Mouse (Mus musculus): ENCODE results near the gene Dph7.

The Dph7 gene

GRCm38 (mm10) chr2:24974452-24974851 lies 12.3 kb downstream of the Dph7 start:
- peak in 1 of 2 experiments; percentile 12 for DNase-seq

GRCm38 (mm10) chr2:24974906-24975703 lies 12.9 kb downstream of the Dph7 start, which contains the start of gene Mrpl41:
TSS of gene Mrpl41 (minus strand) at chr2:24975098.
- DNase-seq: peak; percentile 98

- DNase-seq: peak; percentile 90 to 91
These were observed 13.6 kb downstream of the Dph7 start, which contains the start of gene Pnpla7 for GRCm38 (mm10) chr2:24975704-24976297. TSS of gene Pnpla7 (plus strand) at chr2:24976033.

DNA sequence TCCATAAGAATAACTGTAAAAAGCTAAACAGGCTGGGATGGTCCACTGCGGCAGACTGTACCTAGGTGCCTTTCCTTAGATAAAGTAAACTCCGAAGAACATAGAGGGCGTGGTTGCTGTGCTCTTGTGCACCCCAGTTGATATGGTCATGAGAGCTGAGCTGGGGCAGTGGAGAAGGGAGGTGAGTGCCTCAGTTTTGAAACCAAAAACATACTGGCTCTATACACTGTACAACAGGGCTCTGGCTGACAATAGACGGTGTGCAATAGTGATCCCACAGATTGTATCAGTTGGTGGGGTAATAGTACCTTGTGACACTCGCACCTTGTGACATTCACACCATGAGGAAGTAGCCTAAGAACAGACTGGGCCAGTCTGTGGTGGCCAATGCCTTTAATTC lies 14.8 kb downstream of the Dph7 start:
- DNase-seq: peak; percentile 12 to 23

DNA sequence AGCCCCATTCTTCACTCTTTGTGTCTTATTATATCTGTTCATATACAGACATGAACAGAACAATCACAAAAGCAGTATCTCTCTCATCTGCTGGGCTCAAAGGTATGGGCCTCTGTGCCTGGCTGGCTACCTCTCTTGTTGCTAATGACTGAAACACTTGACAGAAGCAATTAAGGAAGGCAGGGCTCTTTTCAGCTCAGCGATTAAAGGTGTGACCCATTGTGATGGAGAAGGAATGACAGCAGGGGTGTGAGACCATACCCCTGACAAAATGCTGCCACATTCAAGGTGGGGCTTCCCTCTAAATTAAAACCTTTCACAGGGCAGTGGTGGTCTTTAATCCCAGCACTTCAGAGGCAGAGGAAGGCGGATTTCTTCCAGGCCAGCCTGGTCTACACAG lies 25.6 kb downstream of the Dph7 start:
- no peak for DNase-seq

GRCm38 (mm10) chr2:24995332-24995731 lies 33.1 kb downstream of the Dph7 start:
- DNase-seq: no peak

DNA sequence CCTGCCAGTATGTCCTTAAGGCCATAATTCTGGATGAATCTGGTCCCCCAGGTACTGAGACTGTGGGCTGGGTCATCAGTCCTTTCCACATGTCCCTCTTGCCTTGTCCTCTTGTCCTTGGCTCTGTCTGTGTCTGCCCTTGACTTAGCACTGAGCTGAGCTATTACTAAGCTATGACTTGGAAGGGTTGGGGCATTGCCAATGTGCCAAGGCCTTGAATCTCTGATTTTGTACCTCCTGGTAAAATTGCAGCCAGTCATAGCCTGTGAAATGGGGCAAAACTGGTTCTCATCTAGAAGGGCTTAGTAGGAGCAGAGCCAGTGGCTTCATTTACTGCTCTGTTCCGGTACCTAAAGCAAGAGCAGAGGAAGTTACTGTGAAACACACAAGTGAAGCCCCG lies 34.3 kb downstream of the Dph7 start:
- no peak for DNase-seq

DNA sequence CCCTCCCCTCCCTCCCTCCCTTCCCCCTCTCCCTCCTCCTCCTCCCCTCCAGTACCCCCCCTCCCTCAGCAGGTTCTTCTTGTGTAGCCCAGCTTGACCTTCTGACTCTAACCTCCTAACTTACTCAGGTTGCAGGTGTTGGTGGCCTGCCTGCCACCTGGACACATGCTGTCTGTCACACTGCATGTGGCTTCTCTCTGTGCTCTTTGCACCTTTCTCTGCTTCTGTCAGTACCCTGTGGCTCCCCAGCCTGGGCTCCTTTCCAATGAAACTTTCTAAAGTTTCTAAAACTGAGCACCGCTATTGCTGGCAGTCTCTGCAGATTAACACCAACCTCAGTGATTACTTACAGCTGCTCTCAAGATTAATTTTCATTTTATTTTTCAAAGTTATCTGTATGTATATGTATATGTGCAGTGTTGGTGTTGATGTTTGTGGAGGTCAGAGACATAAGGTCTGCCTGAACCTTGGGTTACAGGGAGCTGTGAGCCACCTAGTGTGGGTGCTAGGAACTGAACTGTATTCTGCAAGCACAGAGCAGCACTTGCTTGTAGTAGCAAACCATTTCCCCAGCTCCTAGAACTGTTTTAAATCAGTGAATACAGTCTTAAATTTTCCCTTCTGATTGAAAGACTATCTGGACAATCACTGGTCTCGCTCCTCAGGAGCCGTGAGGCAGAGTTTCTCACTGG lies 38.5 kb downstream of the Dph7 start:
- peak in 1 of 2 experiments; percentile 20 for DNase-seq

DNA sequence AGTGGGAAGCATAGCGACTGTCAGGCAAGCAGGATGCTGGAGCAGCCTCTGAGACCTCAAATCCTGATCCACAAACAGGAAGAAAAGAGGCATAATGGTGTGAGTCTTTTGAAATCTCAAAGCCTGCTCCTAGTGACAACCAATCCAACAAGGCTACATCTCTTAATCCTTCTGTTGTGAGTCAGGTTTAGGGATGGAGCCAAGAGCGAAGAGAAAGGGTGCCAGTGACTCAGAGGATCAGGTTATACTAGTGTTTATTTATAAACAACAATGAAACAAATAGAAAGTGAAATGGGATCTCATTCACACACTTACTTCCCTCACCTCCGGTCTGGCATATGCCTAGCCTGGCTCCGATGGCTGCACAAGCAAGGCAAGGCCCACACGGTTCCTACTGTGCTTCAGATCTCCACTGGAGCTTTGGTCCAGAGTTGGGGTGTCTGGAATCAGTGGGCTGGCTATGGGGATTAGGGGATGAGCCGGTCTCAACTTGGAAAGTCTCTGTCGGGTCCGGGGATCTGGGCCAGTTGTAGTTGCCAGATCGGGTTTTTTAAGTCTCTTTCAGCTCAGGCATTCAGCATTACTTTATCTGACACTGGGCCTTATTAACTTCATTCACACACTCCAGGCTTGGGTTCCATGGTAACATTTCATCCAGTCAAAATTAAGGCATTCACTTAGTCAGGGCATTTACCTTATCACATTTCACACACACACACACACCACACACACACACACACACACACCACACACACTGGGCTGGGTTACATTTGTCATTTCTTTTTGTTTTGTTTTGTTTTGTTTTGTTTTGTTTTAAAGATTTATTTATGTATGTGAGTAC lies 42.0 kb downstream of the Dph7 start:
- no peak for DNase-seq

DNA sequence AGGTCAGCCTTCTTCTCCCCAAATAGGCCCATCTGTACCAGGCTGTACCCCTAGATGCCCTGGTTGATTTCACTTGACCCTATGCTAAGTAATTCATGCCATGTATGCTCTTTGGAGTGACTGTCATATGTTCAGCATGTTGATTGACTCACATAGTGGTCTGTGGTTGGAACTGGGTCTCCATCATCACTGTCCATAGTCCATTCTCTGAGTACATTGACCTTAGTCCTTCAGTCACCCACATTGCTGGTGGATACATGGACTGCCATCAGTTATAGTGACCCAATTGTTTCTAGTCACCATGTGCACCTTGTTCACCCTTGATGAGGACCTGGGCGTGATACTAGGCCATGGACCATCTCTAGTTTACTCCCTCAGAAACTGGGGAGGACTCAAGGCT lies 44.6 kb downstream of the Dph7 start:
- no peak for DNase-seq

DNA sequence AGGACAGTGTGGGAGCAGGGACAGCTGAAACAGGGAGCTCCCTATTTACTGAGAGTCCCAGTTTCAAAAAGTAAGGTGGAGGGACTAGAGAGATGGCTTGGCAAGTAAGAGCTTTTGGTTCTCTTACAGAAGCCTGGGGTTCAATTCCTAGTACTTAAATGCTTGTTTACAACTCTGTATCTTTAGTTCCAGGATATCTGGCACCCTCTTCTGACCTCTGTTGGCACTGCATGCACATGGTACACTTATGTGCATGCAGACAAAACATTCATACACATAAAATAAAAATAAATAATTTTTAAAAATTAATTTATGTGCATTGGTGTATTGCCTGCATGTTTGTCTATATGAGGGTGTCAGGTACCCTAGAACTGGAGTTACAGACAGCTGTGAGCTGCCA lies 46.0 kb downstream of the Dph7 start:
- DNase-seq: no peak

Measured in lung, adult 18-20 months (tissue).